Mouse (Mus musculus): Measurements from ENCODE around the gene Ankrd9. TPM values are rescaled to one million over a fixed set of nuclear protein-coding genes. Genes with fewer than 3 reads are reported as not detected.

The Ankrd9 gene
- polyA plus RNA-seq, 2 experiments: 11.7 to 15.6 TPM

DNA sequence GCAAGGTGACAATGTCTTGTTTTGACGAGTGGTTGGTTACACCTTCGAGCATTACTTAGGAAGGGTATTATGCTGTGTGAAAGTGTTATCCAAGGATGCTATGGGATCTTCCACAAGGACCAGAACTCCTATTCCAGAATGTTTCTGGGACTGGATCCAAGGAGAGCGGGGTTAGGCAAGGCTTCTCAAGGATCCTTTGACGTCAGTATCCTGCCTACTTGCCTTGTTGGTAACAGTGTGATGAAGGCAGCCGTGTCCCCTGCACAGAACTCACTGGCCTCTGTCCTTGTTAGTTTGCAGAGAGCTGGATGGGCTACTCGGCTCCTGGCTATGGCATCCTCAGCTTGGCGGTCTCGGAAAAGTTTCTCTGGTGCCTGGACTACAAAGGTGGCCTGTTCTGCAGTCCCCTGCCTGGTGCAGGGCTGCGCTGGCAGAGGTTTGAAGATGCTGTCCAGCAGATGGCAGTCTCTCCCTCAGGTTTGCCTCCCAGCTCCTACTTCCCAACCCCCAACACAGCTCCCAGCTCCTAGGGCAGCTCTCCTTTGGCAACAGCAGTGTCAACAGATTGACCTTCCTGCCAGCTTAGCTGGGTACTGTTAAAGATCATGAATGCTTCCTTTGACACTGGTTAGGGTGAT, 42.7 kb downstream of the Ankrd9 start:
- Histone ChIP-seq H3K9me3 (ENCODE audit: control insufficient read depth, low read length) (no peaks in the 10 kb centered on the region), H3K36me3 (ENCODE audit: control insufficient read depth, insufficient read depth, low read length) (peaks cover 51% of the 10 kb centered on the region), H3K27ac (replicated peaks; ENCODE audit: low read depth, low read length) (no peak overlapping the region), H3K4me2 (replicated peaks; ENCODE audit: low read depth, low read length, severe bottlenecking) (no peak overlapping the region), H3K4me1 (ENCODE audit: control insufficient read depth, insufficient read depth, low read length) (no peaks in the 10 kb centered on the region), H3K27me3 (ENCODE audit: control insufficient read depth, insufficient read depth, low read length) (no peaks in the 10 kb centered on the region), H3K9ac (ENCODE audit: low read depth, low read length, severe bottlenecking) (no peak overlapping the region), H3K4me3 (replicated peaks; ENCODE audit: low read length) (no peak overlapping the region)
- TF ChIP-seq POLR2A (IDR thresholded peaks at IDR 0.05; ENCODE audit: borderline replicate concordance, extremely low read depth, insufficient read depth, insufficient read length): no peak
- ATAC-seq (ENCODE audit: low FRiP score, low read depth) (peak; percentile 87), DNase-seq (ENCODE audit: low spot score) (peak; percentile 83)
- WGBS: 59% methylated on average over 9 of the region's 9 CpGs

GRCm38 (mm10) chr12:110932820-110933219, 46.0 kb downstream of the Ankrd9 start:
- Histone ChIP-seq H3K27ac (replicated peaks; ENCODE audit: low read depth, low read length) (no peak overlapping the region), H3K4me3 (replicated peaks; ENCODE audit: low read length) (no peak overlapping the region), H3K4me1 (ENCODE audit: control insufficient read depth, insufficient read depth, low read length) (no peaks in the 10 kb centered on the region), H3K27me3 (ENCODE audit: control insufficient read depth, insufficient read depth, low read length) (no peaks in the 10 kb centered on the region), H3K36me3 (ENCODE audit: control insufficient read depth, insufficient read depth, low read length) (peaks cover 42% of the 10 kb centered on the region), H3K9me3 (ENCODE audit: control insufficient read depth, low read length) (no peaks in the 10 kb centered on the region), H3K4me2 (replicated peaks; ENCODE audit: low read depth, low read length, severe bottlenecking) (no peak overlapping the region), H3K9ac (ENCODE audit: low read depth, low read length, severe bottlenecking) (no peak overlapping the region)
- WGBS: 75% methylated on average over 5 of the region's 5 CpGs
- no peak for ATAC-seq (ENCODE audit: low FRiP score, low read depth)
- no peak for TF ChIP-seq POLR2A (IDR thresholded peaks at IDR 0.05; ENCODE audit: borderline replicate concordance, extremely low read depth, insufficient read depth, insufficient read length)
- DNase-seq (ENCODE audit: low spot score): no peak

Other genes with a start within 250 kb of the Ankrd9 start
- gene Wdr20, start 241.1 kb downstream of the Ankrd9 start, polyA plus RNA-seq (2012; rRNA removed): 27.9 and 30.9 TPM in 2 replicates
- gene Wdr20, start 241.1 kb downstream of the Ankrd9 start, polyA plus RNA-seq (2014; fragmentation: Nextera tagmentation; extraction: Ambion mirVana): 20.4 and 25.9 TPM in 2 replicates
- 5.4 and 5.6 TPM in 2 replicates for gene Mok, start 138.1 kb downstream of the Ankrd9 start, polyA plus RNA-seq (2012; rRNA removed)
- gene Mok, start 138.1 kb downstream of the Ankrd9 start, polyA plus RNA-seq (2014; fragmentation: Nextera tagmentation; extraction: Ambion mirVana): 4.5 and 5.8 TPM in 2 replicates
- gene Zfp839, start 128.8 kb downstream of the Ankrd9 start, polyA plus RNA-seq (2012; rRNA removed): 8.7 and 10.0 TPM in 2 replicates
- 3.9 and 4.8 TPM in 2 replicates for gene Zfp839, start 128.8 kb downstream of the Ankrd9 start, polyA plus RNA-seq (2014; fragmentation: Nextera tagmentation; extraction: Ambion mirVana)
- gene Cinp, start 89.9 kb downstream of the Ankrd9 start, polyA plus RNA-seq (2012; rRNA removed): 74.0 and 74.8 TPM in 2 replicates
- 73.4 and 77.6 TPM in 2 replicates for gene Cinp, start 89.9 kb downstream of the Ankrd9 start, polyA plus RNA-seq (2014; fragmentation: Nextera tagmentation; extraction: Ambion mirVana)
- gene Tecpr2, start 89.8 kb downstream of the Ankrd9 start, polyA plus RNA-seq (2012; rRNA removed): 10.1 and 11.4 TPM in 2 replicates
- 3.8 and 4.4 TPM in 2 replicates for gene Tecpr2, start 89.8 kb downstream of the Ankrd9 start, polyA plus RNA-seq (2014; fragmentation: Nextera tagmentation; extraction: Ambion mirVana)
- gene Rcor1, start 60.3 kb upstream of the Ankrd9 start, polyA plus RNA-seq (2012; rRNA removed): 29.4 and 30.2 TPM in 2 replicates
- 17.7 and 20.6 TPM in 2 replicates for gene Rcor1, start 60.3 kb upstream of the Ankrd9 start, polyA plus RNA-seq (2014; fragmentation: Nextera tagmentation; extraction: Ambion mirVana)
- gene Traf3, start 187.3 kb upstream of the Ankrd9 start, polyA plus RNA-seq (2012; rRNA removed): 20.2 and 24.1 TPM in 2 replicates
- 12.8 and 15.1 TPM in 2 replicates for gene Traf3, start 187.3 kb upstream of the Ankrd9 start, polyA plus RNA-seq (2014; fragmentation: Nextera tagmentation; extraction: Ambion mirVana)
- gene 4930595D18Rik, start 205.5 kb upstream of the Ankrd9 start, polyA plus RNA-seq (2012; rRNA removed): 0.08 and 0.18 TPM in 2 replicates
- gene 4930595D18Rik, start 205.5 kb upstream of the Ankrd9 start, polyA plus RNA-seq (2014; fragmentation: Nextera tagmentation; extraction: Ambion mirVana): not detected in 2 replicates